Mouse (Mus musculus) brain, embryonic 14.5 days (tissue): ENCODE measurements around the gene Bmf.

Source experiments
- CTCF ChIP-seq: fragments of 200-500 bp; IDR thresholded peaks from 2 replicates; pipeline ENCODE4 v1.5.1; 2012; ENCODE audit warnings: inconsistent platforms, mild to moderate bottlenecking, moderate library complexity, borderline replicate concordance; ENCODE audit not compliant: insufficient read depth, insufficient read length; ENCODE audit errors: extremely low read depth
- POLR2A ChIP-seq: fragments of 200-500 bp; IDR thresholded peaks from 2 replicates; pipeline ENCODE4 v1.6.1; 2012; ENCODE audit warnings: mild to moderate bottlenecking, inconsistent platforms, borderline replicate concordance; ENCODE audit not compliant: poor library complexity, insufficient read depth, insufficient read length, severe bottlenecking; ENCODE audit errors: extremely low read depth

- TF ChIP-seq CTCF: no peak
- TF ChIP-seq POLR2A: no peak
Observed at GRCm38 (mm10) chr2:118485415-118485814, 64.1 kb downstream of the Bmf start.
